Mouse (Mus musculus) neural tube, embryonic 15.5 days (tissue): ENCODE results near the gene Gm5148. TPM values are rescaled to one million over a fixed set of nuclear protein-coding genes. Genes with fewer than 3 reads are reported as not detected.

ENCODE experiments used
- ATAC-seq: fragments of 200-750 bp; cut with Nextera tagmentation; 2 replicates; pipeline ENCODE4 v1.8.0; 2017; ENCODE audit warnings: mild to moderate bottlenecking, moderate TSS enrichment, moderate library complexity; ENCODE audit not compliant: low FRiP score
- H3K27ac ChIP-seq: fragments of 300-500 bp; sonication (generic); replicated peaks from 2 replicates; pipeline ENCODE4 v1.5.1; 2015; ENCODE audit warnings: mild to moderate bottlenecking, inconsistent platforms
- H3K27me3 ChIP-seq: fragments of 300-500 bp; sonication (generic); replicated peaks from 2 replicates; pipeline ENCODE4 v1.6.1; 2015; ENCODE audit warnings: inconsistent platforms
- H3K36me3 ChIP-seq: fragments of 300-500 bp; sonication (generic); 2 replicates; pipeline ENCODE4 v1.6.1; 2015; ENCODE audit warnings: inconsistent platforms
- H3K4me1 ChIP-seq: fragments of 300-500 bp; sonication (generic); 2 replicates; pipeline ENCODE4 v1.6.1; 2015; ENCODE audit warnings: inconsistent platforms
- H3K4me2 ChIP-seq: fragments of 300-500 bp; sonication (generic); 2 replicates; pipeline ENCODE4 v1.6.1; 2015; ENCODE audit warnings: inconsistent platforms, mild to moderate bottlenecking, moderate library complexity
- H3K4me3 ChIP-seq: fragments of 300-500 bp; sonication (generic); replicated peaks from 2 replicates; pipeline ENCODE4 v1.5.1; 2015; ENCODE audit warnings: mild to moderate bottlenecking, inconsistent platforms
- H3K9ac ChIP-seq: fragments of 300-500 bp; sonication (generic); replicated peaks from 2 replicates; pipeline ENCODE4 v1.6.1; 2015; ENCODE audit warnings: mild to moderate bottlenecking, inconsistent platforms
- H3K9me3 ChIP-seq: fragments of 300-500 bp; sonication (generic); replicated peaks from 2 replicates; pipeline ENCODE4 v1.6.1; 2016; ENCODE audit warnings: inconsistent platforms
- WGBS: fragments of 180-500 bp; shearing (Covaris S2); methylation state at CpG from one replicate; pipeline ENCODE4 v1.1.7; 2015; ENCODE audit warnings: mixed read lengths; 5-methylcytosine and 5-hydroxymethylcytosine counted together
- polyA plus RNA-seq: library from polyadenylated mRNA; unstranded; fragments of >200 nt; fragmentation: Nextera tagmentation; extraction: Ambion mirVana; gene quantifications from 2 replicates; pipeline ENCODE4 v1.2.1, GENCODE M21; 2015

Gm5148 gene
- polyA plus RNA-seq, 1 experiment from 2014 or later = 15.2 TPM

DNA sequence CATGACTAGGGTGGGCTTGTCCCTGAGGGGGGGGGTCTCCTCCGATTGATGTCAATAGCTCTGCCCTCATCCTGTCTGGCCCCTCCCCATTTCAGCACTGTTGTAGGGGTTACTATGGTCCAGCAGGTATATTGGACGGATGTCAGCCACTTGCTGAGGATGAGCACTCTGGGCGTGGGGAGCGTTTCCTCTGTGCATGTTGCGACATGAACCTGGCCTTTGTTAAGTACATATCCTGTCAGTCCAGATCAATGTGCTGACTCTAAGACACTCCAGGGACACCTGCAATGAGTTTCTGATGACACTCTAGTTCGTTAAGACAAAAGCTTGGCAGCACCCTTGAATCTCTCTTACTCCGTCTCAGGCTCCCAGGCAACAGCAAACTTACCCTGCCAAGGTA is 8.6 kb downstream of the Gm5148 start:
- WGBS = 83% methylated on average over 7 of the region's 7 CpGs
- Histone ChIP-seq H3K9ac (no peak overlapping the region), H3K36me3 (no peaks in the 10 kb centered on the region), H3K27ac (no peak overlapping the region), H3K27me3 (no peaks in the 10 kb centered on the region), H3K4me1 (no peaks in the 10 kb centered on the region), H3K4me3 (no peak overlapping the region), H3K4me2 (no peak overlapping the region), H3K9me3 (no peaks in the 10 kb centered on the region)
- no peak for ATAC-seq

DNA sequence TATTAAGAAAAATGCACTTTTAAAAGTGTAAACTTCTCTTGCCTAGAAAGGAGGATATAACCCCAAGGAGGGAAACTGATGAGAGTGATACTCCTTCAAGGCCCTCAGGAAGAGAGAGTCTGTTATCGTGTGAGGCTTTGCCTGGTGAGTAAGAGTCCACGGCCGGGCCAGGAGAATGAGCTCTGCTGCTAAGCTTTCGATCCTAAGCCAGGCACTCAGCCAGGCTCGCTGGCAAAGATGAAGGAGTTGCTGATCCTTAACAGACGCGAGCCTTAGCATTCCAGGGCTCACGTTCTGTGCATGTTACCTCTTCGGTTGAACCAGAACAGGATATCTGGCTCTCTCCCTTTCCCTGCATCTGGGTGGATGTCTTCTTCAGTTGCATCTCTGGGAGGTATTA is 11.8 kb downstream of the Gm5148 start:
- Histone ChIP-seq H3K4me1 (no peaks in the 10 kb centered on the region), H3K9ac (no peak overlapping the region), H3K4me2 (no peak overlapping the region), H3K4me3 (no peak overlapping the region), H3K27ac (no peak overlapping the region), H3K27me3 (no peaks in the 10 kb centered on the region), H3K36me3 (no peaks in the 10 kb centered on the region), H3K9me3 (no peaks in the 10 kb centered on the region)
- no peak for ATAC-seq
- 82% methylated on average over 9 of the region's 9 CpGs for WGBS

DNA sequence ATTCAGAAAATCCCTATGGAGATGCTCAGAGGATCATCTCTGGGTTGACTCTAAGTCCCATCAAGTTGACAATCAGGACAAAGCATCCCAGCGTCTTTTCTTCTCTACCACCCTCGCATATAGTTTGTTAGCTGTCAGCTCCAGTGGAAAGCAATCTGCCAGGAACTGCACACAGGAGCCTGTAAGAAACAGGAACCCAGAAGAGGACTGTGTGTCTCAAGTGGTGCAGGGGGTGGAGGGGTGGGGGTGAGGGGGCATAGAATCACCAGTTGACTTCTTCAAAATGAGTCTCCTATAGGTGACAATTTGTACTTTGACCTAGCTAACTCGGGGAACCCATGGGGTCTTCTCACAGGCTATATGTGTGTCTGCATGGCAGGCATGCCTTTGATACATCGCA is 12.7 kb downstream of the Gm5148 start:
- H3K36me3 ChIP-seq = no peaks in the 10 kb centered on the region
- H3K9ac ChIP-seq = no peak overlapping the region
- H3K4me1 ChIP-seq = no peaks in the 10 kb centered on the region
- no peaks in the 10 kb centered on the region for H3K9me3 ChIP-seq
- no peak overlapping the region for H3K4me3 ChIP-seq
- WGBS = 86% methylated on average over 4 of the region's 4 CpGs
- no peak overlapping the region for H3K4me2 ChIP-seq
- no peak for ATAC-seq
- H3K27me3 ChIP-seq = no peaks in the 10 kb centered on the region
- H3K27ac ChIP-seq = no peak overlapping the region

DNA sequence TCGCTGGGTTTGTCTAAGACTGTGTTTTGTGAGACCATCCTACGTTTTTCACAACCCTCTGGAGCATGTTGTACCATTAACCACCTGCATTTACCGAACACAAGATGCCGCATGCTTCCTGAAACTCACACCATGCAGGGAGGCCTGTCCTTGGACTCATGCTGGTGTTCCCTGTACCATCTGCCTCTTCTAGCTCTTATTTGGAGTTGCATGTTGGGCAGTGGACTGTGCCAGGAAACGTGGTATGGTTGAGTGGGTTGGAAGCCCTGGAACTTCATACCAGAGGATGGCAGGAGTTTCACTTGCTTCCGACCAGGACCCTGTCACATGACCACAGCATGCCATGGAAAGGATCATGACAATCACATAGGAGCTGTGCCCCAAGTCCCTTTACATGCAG is 16.5 kb downstream of the Gm5148 start:
- 90% methylated on average over 6 of the region's 6 CpGs for WGBS
- H3K27me3 ChIP-seq = no peaks in the 10 kb centered on the region
- no peak overlapping the region for H3K4me2 ChIP-seq
- H3K36me3 ChIP-seq = no peaks in the 10 kb centered on the region
- no peaks in the 10 kb centered on the region for H3K4me1 ChIP-seq
- H3K9me3 ChIP-seq = no peaks in the 10 kb centered on the region
- H3K9ac ChIP-seq = no peak overlapping the region
- no peak overlapping the region for H3K4me3 ChIP-seq
- no peak overlapping the region for H3K27ac ChIP-seq
- no peak for ATAC-seq

DNA sequence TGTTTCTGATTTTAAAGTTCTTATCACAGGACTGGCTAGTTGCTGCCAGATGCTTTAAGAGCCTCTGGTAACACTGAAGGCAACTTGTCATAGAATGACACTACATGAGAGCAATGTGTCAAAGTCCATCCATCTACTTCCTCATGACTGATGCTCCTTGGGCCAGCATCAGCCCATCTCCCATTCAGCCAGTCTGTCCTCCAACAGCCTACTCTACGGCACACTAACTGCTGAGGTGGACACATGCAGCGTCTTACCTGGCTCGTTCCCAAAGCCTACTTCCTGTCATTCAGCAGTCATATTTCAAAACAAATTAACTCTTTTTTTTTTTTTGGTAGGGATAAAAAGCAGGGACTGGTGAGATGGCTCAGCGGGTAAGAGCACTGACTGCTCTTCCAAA is 17.9 kb downstream of the Gm5148 start:
- H3K27ac ChIP-seq = no peak overlapping the region
- no peak overlapping the region for H3K9ac ChIP-seq
- H3K27me3 ChIP-seq = no peaks in the 10 kb centered on the region
- H3K4me3 ChIP-seq = no peak overlapping the region
- H3K9me3 ChIP-seq = no peaks in the 10 kb centered on the region; the same call in 1 of the 2 replicates
- no peak for ATAC-seq
- no peaks in the 10 kb centered on the region for H3K36me3 ChIP-seq
- WGBS = 87% methylated on average over 4 of the region's 4 CpGs
- H3K4me2 ChIP-seq = no peak overlapping the region
- no peaks in the 10 kb centered on the region for H3K4me1 ChIP-seq

DNA sequence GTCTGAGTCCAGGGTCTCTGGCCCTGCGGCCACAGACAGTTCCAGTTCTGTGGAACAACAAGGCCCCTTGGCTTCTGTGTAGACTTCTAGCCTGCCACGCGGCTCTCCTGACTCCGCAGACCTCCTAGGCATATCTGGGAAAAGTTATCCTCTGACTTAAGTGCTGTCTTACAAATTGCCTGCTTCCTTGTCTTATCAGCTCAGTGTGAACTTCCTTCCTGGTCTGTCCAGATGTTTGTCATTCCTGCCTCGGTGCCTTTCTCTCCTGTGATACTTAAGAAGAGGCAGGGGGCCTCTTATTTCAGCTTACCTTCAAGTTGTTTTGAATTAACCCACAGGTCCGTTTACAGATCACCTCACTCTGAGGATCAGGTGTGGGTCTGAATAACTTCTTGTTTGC is 18.9 kb downstream of the Gm5148 start:
- Histone ChIP-seq H3K9ac (no peak overlapping the region), H3K4me2 (no peak overlapping the region), H3K9me3 (no peaks in the 10 kb centered on the region; the same call in 1 of the 2 replicates), H3K36me3 (no peaks in the 10 kb centered on the region), H3K27me3 (no peaks in the 10 kb centered on the region), H3K4me1 (no peaks in the 10 kb centered on the region), H3K27ac (no peak overlapping the region), H3K4me3 (no peak overlapping the region)
- ATAC-seq = no peak
- 69% methylated on average over 6 of the region's 6 CpGs for WGBS

DNA sequence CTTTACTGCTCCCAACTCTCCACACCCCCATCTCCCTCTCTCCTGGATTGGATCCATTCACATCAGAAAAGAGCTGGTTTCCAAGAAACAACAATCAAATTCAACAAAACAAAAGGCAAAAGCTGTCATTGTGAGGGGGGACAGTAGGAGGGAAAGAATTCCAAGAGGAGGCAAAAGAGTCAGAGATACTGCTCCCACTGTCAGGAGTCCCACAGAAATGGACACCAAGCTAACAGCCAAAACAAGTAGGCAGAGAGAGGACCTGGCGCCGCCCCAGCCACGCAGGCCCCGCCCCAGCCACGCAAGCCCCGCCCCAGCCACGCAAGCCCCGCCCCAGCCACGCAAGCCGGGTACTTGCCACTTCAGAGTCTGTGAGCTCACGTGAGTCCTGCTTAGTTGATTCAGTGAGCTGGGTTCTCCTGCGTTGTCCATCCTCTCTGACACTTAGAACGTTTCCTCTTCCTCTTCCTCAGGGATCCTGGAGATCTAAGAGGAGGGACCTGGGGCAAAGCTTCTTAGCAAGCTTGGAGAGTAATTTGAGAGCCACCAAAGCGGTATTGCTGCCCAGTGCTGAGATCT is 19.5 kb downstream of the Gm5148 start:
- no peak for ATAC-seq
- Histone ChIP-seq H3K4me3 (no peak overlapping the region), H3K27me3 (no peaks in the 10 kb centered on the region), H3K4me1 (no peaks in the 10 kb centered on the region), H3K27ac (no peak overlapping the region), H3K36me3 (no peaks in the 10 kb centered on the region), H3K9me3 (no peaks in the 10 kb centered on the region; the same call in 1 of the 2 replicates), H3K4me2 (no peak overlapping the region), H3K9ac (no peak overlapping the region)
- WGBS = 50% methylated on average over 14 of the region's 14 CpGs

DNA sequence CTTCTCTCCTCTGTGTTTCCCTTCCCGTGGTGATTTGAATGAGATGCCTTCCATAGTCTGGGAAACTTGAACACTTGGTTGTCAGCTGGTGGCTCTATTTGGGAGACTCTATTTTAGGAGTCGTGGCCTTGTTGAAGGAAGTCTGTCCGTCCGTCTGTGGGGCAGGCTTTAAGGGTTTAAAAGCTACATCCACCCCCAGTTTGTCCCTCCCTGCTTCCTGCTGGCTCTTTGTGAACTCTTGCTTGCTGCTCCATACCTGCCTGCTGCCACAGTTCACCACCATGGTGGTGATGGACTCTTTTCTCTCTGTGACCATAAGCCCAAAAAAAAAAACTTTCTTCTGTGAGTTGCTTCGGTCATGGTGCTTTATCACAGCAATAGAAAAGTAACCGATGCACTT is 21.2 kb downstream of the Gm5148 start:
- Histone ChIP-seq H3K4me2 (no peak overlapping the region), H3K27ac (no peak overlapping the region), H3K9me3 (no peaks in the 10 kb centered on the region; the same call in 1 of the 2 replicates), H3K9ac (no peak overlapping the region), H3K27me3 (no peaks in the 10 kb centered on the region), H3K4me3 (no peak overlapping the region), H3K4me1 (no peaks in the 10 kb centered on the region), H3K36me3 (no peaks in the 10 kb centered on the region)
- WGBS = 90% methylated on average over 6 of the region's 6 CpGs
- no peak for ATAC-seq

DNA sequence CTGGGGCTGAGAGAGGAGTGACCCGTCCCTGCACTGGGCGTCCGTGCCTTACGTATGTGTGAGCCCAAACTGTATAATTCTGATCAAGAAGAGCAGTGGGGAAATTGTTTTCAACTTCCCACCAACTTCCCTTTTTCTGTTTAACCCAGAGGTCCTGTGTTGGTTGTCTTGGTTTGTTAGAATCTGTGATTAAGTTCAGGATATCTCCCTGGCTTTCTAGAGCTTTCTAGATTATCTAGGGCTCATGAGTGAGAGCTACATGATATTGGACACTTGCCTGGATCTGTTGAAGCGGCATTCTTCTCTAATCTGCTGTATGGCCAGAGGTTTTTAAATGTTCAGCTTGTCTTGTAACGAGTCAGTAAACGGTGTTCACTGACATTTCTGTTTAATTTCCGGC is 30.7 kb downstream of the Gm5148 start:
- no peak overlapping the region for H3K27ac ChIP-seq
- H3K4me3 ChIP-seq = no peak overlapping the region
- ATAC-seq = no peak
- no peaks in the 10 kb centered on the region for H3K36me3 ChIP-seq
- no peaks in the 10 kb centered on the region for H3K4me1 ChIP-seq
- H3K9me3 ChIP-seq = no peaks in the 10 kb centered on the region
- H3K27me3 ChIP-seq = no peaks in the 10 kb centered on the region
- H3K4me2 ChIP-seq = no peak overlapping the region
- 89% methylated on average over 8 of the region's 8 CpGs for WGBS
- H3K9ac ChIP-seq = no peak overlapping the region

DNA sequence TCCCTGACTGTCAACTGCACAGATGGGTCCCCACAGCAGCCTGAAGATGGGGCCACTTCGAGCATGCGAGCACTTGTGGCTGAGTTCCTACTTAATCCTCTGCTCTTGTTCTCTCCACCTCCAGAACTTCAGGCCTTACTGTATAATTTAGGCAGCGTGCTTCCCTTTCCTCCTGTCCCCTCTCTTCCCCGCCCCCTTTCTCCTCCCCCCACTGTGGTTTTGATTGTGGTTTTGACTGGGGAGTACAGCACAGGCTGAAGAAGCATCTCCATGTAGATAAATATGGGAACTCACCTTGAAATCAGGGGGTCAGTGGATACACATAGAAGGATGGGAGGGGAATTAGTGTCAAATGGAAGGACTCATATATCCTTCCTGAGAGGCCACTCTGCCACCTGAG is 31.3 kb downstream of the Gm5148 start:
- Histone ChIP-seq H3K36me3 (no peaks in the 10 kb centered on the region), H3K27ac (no peak overlapping the region), H3K4me3 (no peak overlapping the region), H3K4me2 (no peak overlapping the region), H3K9me3 (no peaks in the 10 kb centered on the region), H3K9ac (no peak overlapping the region), H3K4me1 (no peaks in the 10 kb centered on the region), H3K27me3 (peaks cover 4% of the 10 kb centered on the region; the same call in 1 of the 2 replicates)
- WGBS = 78% methylated on average over 4 of the region's 4 CpGs
- ATAC-seq = no peak

DNA sequence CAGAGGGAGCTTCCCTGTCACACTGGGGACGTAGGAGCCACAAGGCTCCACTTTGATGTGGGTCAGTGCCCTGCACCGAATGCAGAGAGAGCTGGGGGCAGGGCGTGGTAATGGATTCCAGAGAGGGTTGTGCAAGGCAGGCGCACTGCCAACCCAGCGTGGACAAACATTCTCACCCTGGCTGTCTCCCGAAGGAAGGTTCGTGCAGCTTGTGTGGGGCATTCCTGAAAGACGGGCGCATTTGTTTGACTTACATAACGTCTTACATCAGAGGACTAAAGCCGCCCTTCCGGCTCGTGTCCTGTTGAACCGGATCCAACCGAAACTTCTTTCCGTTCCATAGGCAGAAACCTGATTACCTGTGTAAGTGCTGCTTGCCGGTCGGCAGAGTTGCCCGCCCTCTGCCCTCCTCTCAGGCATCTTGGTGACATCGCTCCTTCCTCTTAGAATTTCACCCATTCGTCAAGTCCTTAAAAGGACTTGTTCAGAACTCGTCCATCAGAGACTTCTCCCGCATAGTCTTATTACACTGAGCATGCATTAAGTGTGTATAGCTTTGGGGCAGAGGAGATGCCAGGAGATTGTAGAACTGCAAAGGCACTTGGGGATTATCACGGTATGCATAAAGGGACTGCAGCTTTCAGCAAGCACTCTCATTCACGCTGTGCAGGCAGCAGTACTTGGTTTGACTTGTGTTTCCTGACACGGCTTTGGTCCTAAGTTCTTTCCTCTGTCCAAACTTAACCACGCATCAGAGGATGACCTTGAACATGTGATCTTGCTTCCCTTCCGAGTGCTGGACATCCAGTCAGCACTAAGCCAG is 36.9 kb downstream of the Gm5148 start:
- Histone ChIP-seq H3K4me2 (peak overlapping the region; percentile 58), H3K36me3 (no peaks in the 10 kb centered on the region), H3K4me3 (peak overlapping the region; percentile 28), H3K27me3 (peaks cover 5% of the 10 kb centered on the region; the same call in 1 of the 2 replicates), H3K9ac (peak overlapping the region; percentile 12; the same call in 1 of the 2 replicates), H3K27ac (no peak overlapping the region), H3K4me1 (peaks cover 9% of the 10 kb centered on the region; the same call in 1 of the 2 replicates), H3K9me3 (no peaks in the 10 kb centered on the region)
- 41% methylated on average over 28 of the region's 28 CpGs for WGBS
- peak; percentile 31; the same call in 1 of the 2 replicates for ATAC-seq

DNA sequence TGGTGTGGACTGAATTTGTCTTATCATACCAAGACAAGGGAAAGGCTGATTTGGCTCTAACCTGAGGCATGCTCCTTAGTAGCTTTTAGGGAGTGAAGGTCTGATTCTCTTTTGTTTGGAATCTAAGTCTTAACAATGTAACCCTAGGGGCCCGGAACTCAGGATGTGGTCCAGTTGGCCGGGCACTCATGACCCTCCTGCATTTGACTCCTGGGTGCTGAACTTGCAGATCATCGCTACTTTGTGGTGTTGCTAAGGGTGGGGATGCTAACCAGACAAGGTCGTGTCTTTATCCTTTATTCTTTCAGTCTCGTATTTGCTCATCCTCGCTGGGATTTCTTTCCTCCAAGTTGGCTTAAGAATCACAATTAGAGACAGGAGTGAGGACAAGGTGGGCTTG is 37.5 kb downstream of the Gm5148 start:
- peak overlapping the region; percentile 28 for H3K4me3 ChIP-seq
- H3K4me2 ChIP-seq = peak overlapping the region; percentile 58
- peaks cover 9% of the 10 kb centered on the region; the same call in 1 of the 2 replicates for H3K4me1 ChIP-seq
- peaks cover 5% of the 10 kb centered on the region; the same call in 1 of the 2 replicates for H3K27me3 ChIP-seq
- H3K36me3 ChIP-seq = no peaks in the 10 kb centered on the region
- H3K9me3 ChIP-seq = no peaks in the 10 kb centered on the region
- ATAC-seq = no peak
- H3K9ac ChIP-seq = 0 out of 2 replicates have a peak overlapping the region, but pooled peaks have one; percentile 12
- H3K27ac ChIP-seq = no peak overlapping the region
- WGBS = 30% methylated on average over 6 of the region's 6 CpGs
